Mouse (Mus musculus): ENCODE data around the gene Foxj1.
"Not testable (repeated sequence)": the region's sequence is repeated elsewhere in the genome, so short reads cannot be mapped to it uniquely, and the experiment has no call there.

Gene Foxj1

DNA sequence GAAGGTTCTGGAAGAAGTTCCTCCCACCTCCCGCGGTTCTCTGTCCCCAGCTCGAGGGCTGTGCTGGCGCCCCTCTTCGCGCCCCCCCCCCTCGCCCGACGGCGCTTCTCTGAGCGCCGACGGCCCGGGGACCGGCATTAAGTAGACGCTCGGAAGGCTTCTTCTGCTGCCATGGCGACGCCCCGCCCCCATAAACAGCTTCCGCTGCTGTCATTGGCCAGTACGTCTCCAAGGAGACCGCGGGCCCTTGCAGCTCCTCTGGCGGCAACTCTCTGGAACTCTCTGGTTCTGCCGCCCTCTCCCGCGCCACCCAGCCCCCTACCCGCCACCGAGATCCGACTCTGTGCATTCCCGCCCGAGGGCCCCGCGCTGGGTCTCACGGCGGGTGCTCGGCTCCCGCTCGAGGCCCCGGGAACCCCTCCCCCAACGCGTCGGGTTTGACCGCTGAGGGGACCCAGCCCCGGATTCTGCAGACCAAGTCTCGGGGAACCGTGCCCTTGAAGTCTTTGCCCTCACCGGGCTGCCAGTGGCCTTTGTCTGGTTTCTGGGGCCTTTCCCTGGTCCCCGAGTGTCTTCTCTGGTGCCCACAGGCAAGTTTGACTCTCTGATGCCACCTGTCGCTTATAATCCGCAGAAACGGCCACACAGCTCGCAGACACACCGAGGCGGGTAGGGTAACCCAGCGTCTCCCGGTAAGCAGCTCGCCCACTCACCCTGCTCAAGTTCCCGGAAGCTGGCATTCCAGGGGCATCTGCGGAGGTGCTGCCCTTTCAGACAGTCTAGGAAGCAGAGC lies at the start of gene Foxj1:
Gene Foxj1, minus strand, starts transcription at position 156 of the 793 bp plus-strand sequence.
- DNase-seq (ENCODE audit: low spot score) = peak; percentile 97

DNA sequence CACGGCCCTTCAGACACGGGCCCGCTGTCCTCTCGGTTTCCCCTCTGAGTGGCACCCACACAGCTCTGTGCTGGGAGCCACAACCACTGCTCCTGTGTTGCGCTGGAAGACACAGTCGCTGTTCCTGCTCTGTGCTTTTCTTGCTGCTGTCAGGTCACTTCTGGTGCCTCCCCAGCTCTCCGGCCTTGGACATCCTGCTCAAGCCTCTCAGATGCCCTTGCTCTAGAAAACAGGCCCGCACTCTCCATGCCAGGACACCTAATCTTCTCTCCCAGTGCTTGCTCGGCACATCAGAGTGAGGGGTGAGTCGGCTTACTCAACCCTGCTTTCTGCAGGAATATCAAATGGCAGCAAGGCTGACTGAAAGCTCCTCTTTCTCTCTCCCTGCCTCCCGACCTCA lies 49.0 kb upstream of the Foxj1 start:
- DNase-seq (ENCODE audit: low spot score) = no peak

DNA sequence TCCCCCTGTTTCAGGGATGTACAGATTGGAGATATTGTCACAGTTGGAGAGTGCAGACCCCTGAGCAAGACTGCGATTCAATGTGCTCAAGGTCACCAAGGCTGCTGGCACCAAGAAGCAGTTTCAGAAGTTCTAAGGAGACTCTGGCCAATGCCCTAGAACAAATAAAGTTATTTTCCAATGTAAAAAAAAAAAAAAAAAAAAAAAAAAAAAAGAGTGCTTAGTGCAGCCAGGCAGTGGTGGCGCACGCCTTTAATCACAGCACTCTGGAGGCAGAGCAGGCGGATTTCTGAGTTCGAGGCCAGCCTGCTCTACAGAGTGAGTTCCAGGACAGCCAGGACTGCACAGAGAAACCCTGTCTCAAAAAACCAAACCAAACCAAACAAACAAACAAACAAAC lies 47.9 kb upstream of the Foxj1 start:
- DNase-seq (ENCODE audit: low spot score) = not testable (repeated sequence)

DNA sequence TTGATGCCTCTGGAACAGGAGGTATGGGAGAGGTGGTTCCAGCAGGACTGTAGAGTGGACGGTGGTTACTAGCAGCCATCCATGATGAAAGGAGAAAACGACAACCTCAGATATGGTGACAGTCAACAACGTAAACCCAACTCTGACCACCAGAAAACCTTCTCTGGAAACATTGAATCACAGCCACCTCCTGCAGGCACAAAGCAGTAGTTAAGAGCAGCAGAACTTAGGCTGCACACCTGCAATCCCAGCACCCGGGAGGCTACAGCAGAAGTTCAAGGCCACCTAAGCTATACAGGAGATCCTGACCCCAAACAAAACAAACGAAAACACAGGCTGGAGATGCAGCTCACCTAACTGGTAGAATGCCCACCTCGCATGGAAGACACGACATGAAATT lies 45.6 kb upstream of the Foxj1 start:
- no peak for DNase-seq (ENCODE audit: low spot score)

DNA sequence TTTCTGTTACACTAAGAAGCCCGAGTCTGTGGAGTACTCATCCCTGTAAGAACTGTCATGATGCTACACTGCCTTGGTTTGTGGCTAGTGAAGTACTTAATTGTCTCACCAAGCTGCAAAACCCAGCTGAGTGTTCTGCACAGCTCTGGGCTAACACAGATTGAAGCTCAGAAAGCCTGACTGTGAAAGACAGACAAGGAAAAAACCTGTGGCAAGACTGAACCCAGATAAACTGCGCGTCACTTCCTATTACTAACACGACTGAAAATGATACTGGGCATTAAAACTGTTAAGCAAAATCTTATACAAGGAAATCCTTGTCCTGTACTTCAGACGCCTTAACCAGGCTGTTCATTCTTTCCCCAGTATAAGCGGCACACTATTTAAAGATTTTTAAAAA lies 44.3 kb upstream of the Foxj1 start:
- DNase-seq (ENCODE audit: low spot score) = no peak

DNA sequence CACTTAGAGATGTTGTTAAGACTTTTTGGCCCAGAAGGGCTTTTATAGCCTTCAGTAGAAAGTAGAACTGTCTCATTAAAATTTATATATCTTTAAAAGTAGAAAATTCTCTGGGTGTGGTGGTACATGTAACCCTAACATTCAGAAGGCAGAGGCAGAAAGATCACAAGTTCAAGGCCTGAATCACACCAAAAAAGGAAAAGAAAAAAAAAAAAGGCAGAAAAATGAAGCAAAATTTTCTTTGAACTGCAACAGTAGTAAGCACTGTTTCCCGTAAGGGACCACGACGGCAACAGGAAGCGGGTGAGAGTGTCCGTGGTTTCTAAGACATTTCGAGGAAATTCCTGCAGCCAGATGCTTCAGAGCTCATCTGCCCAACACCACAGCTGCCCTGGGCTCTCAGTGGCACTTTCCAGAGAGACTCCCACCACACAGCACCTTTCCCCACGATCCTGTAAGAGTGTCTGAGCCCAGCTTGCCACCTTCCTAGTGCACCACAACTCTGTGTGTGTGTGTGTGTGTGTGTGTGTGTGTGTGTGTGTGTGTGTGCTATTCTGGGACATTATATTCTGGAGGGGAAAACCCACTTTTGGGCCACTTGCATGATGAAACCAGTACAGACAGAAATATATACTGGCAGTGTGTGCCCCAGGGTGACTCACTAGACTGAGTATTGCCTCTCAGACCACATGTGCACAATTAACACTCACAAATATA lies 41.9 kb upstream of the Foxj1 start:
- no peak for DNase-seq (ENCODE audit: low spot score)

DNA sequence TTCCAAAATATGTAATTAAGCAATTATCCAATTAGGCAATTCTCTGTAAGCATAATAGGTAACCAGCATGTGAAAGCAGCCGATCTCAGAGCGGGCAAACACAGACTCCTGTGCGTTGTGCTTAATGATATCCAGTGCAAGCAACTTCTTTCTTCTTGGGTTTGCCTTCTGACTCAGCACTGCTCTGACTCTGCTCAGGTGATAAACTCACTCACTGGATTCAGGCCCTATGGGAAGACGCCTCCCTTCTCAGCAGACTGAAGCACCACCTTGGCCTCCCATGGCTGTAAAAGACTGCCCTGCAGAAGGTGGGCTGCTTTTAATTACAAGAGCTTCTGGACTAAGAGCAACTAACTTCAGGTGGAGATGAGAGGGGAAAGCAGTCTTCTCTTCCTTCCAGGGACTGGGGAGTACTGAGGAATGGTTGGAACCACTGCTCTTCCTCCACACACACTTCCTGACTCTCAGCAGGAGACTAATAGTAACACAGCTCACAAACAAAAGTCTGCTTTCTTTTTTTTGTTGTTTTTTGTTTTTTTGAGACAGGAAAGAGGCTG lies 36.8 kb upstream of the Foxj1 start:
- no peak for DNase-seq (ENCODE audit: low spot score)

DNA sequence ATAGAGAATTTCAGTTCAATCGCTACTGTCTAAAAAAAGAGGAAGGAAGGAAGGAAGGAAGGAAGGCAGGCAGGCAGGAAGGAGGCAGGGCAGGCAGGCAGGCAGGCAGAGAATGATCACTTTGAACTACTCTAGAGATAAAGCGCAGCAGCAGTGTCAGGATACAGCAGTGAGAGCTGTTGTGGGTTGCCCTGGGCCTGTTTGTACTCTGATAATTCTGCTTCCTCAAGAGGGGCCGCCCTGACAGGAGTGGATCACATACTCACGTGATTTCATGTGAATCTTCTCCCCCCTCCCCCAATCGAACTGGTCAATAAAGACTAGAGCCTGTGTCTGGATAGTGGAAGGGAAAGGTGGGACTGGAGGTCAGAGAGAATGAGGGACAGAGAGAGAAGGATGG lies 34.4 kb upstream of the Foxj1 start:
- no peak for DNase-seq (ENCODE audit: low spot score)

DNA sequence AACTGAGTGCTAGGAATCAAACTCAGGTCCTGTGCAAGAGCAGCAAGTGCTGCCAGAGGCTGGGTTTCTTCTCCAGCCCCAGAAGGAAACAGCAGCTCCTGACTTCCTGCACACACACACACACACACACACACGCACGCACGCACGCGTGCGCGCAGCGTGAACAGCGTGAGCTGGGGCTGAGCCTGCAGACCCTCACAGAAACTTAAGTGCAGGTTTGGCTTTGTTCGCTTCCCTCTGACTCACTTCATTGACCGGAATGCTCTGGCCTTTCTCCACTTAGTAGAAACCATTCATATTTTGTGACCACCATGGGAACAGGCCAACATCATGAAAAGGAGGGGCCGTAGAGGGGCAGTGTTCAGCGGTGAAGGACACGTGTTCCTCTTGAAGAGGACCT lies 33.9 kb upstream of the Foxj1 start:
- DNase-seq (ENCODE audit: low spot score) = no peak

DNA sequence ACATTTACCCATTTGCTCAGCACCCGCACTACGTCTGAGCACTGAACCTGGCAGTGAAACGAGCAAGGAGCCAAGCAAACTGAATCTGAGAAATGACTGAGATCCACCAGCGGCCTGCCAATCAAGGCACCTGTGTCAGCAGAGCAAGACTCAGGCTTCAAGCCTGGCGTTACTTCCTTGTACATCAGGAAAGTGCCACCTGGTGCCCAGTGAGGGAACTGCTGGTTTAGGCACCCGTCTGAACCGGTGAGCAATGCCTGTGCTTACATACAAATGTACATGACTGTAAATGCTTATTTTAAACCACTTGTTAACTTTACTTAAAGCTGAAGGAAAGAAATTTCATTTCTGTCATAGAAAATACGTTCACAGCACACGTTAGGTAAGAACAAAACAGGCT lies 32.9 kb upstream of the Foxj1 start:
- DNase-seq (ENCODE audit: low spot score) = peak; percentile 85

DNA sequence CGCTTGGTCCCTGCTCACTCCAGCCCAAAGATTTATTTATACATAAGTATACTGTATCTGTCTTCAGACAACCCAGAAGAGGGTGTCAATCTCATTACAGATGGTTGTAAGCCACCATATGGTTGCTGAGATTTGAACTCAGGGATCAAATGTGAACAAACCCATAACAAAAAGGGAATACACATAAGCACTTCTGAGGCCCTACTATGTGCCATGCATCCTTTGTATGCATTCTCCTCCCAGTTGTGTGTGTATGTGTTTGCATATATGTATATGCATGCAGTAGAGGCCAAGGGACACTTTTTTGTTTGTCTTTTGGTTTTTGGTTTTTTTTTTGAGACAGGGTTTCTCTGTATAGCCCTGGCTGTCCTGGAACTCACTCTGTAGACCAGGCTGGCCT lies 31.4 kb upstream of the Foxj1 start:
- no peak for DNase-seq (ENCODE audit: low spot score)

DNA sequence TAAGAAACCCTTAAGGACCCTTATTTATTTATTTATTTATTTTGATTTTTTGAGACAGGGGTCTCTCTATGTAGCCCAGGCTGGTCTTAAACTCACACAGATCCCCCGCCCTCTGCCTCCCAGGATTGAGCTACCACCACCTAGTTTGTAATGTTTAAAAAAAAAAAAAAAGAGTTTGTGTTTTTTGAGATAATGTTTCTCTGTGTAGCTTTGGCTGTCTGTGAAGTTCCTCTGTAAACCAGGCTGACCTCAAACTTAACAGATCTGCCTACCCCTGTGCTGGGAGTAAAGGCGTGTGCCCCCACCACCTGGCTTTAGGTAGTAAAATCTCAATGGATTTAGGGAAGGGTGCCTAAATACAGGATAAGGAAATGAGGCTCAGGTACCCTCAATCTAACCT lies 30.9 kb upstream of the Foxj1 start:
- DNase-seq (ENCODE audit: low spot score) = no peak

DNA sequence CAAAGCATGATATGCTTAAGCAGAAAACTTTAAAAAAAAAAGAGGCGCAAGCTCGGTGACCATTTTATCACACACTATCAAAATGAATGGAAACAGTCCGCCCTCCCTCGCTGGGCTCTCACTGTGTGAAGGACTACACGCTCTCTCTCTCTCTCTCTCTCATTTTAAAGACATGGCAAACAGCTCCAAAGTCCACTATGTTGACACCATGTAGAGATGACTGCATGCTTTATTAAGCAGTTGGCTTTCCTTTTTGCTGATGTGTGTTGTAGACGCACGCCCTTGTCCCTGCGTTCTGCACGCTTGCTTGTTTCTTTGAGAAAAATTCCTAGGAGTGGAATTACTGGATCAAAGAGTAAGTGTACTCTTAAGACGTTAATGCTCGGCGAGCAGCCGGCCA lies 30.2 kb upstream of the Foxj1 start:
- DNase-seq (ENCODE audit: low spot score) = no peak

DNA sequence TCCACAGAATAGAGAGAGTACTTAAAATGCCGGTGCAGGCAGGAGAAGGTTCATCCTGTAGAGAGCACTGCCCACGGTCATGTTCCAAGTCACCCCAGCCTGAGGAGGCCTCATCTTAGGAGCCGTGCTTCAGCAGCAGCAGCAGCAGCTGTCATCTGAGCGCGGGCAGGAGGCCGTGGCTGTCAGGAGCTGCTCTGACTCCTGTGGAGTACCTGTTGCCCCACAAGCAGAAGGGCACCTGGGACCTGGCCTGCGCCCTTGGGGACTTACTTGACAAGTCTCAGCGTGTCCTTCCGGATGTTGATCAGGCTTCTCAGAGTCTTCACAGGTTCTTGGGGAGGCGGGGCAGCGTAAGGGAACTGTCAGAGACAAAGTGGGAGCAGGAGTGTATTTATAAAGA lies 26.8 kb upstream of the Foxj1 start:
- DNase-seq (ENCODE audit: low spot score) = no peak

DNA sequence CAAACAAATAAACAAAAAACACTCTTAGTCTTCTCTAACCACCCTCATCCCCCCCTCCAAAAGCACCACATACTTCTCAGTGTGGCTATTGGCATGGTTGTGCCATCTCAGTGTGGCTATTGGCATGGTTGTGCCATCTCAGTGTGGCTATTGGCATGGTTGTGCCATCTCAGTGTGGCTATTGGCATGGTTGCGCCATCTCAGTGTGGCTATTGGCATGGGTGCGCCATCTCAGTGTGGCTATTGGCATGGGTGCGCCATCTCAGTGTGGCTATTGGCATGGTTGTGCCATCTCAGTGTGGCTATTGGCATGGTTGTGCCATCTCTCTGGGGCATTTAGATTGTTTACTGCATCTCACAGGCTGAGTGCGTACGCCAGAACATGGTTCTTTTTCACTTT lies 25.7 kb upstream of the Foxj1 start:
- not testable (repeated sequence) for DNase-seq (ENCODE audit: low spot score)

DNA sequence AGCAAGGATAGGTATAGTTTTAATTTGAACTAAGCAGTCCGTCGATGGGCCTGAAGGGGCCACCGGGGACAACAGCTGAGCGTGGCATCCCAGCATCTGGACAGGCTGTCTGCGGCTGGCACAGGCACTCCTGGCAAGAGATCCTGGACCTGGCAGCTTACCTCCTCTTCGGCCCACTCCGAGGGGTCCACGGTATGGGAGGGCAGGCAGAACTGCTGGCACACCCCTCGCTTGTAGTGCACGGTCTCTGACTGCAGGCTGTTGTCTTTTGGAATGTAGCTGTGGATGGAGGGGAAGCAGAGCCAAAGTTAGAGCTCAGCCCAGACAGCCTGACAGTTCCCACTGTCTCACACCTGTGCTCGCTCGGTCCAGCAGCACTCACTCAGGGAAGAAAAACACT lies 24.5 kb upstream of the Foxj1 start:
- no peak for DNase-seq (ENCODE audit: low spot score)

DNA sequence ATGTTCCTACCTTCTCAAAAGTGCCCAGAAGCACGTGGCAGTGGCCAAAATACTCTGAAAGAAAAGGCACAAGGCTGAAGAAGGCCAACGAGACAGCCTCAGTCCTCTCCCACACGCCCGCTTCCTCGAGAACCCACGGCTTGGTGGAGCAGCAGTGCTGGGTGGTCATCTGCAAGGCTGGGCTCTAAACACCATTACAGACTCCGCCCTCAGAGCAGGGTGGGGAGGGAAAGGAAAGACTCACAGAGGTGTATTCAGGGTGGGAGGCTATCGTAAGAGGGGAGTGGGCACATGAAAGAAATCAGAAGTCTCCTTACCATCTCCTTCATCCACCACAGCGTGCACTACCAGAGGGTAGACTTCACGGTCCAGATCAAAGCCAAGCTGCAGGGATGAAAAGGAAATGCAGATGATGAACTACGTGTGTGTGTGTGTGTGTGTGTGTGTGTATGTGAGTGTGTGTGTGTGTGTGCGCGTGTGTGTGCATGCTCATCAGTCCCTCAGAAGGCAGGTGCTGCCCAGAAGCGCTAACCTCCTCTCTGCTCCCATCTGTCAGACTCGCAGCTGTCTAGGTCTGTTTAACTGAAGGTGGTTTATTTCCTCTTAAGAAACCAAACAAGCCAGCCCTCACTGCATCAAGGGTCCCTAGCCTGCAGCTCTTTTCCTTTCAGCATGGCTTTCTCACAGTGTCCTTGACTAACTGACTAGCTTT lies 23.9 kb upstream of the Foxj1 start:
- DNase-seq (ENCODE audit: low spot score) = no peak

DNA sequence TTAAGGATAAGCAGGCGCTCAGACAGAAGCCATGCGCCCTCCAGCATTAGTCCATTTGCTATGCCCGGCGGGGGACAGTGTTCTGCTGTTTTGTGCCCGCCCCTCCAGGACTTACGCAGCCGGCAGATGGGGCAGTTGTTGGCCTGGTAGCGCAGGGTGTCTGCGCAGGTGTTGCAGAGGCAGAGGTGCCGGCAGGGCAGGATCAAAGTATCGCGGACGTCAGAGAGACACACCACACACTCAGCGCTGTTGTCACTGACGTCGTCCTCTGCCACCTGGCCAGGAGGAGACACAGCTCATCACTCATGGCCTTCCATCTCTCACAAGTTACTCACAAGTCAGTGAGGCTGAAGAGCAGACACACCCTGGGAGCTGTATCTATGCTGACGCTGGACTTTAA lies 19.3 kb upstream of the Foxj1 start:
- DNase-seq (ENCODE audit: low spot score) = no peak

DNA sequence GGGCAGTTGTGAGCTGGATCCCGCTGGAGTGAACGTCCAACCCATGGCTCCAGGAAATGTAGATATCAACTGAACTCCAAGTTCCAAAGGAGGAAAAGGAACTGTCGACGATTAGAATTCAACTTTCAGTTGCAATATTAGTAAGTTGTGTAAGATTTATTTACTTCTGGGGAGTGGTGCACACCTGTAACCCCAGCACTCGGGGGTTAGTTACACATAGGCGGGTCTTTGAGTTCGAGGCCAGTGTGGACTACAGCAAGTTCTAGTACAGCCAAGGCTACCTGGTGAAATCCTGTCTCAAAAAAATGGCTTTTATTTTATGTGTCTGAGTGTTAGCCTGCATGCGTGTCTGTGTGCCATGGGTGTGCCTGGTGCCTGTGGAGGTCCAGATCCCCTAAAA lies 18.3 kb upstream of the Foxj1 start:
- no peak for DNase-seq (ENCODE audit: low spot score)

DNA sequence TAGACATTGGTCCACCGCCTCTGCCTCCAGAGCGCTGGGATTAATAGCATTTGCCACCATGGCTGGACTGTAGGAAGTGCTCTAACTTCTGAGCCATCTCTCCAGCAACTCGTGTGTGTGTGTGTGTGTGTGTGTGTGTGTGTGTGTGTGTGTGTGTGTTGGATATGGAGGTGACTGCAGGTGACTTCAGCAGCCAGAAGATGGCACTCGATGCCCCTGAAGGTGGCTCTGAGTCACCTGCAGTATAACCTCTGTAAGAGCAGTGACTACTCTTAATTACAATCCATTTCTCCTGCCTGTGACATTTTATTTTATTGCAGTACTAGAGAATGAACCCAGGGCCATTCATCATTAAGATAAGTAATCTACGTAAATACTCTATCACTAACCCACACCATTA lies 16.1 kb upstream of the Foxj1 start:
- no peak for DNase-seq (ENCODE audit: low spot score)

DNA sequence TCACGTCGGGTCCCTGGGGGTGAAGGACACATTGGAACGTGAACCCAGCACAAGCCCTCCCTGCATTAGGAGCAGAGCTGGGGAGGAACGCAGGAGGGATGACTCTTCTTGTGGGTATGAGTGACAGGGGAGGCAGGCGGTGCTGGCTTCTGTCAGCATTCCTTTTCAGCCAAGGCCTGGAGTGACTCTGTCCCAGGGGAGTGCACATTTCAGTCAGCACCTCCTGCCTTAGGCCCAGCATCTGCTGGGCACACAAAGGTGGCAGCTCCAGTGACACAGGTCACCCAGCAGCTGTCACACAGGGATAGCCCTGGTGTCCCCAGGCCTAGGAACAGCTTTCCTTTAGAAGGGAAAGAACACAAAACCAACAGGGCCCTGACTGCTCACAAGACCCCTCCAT lies 12.8 kb upstream of the Foxj1 start:
- no peak for DNase-seq (ENCODE audit: low spot score)

DNA sequence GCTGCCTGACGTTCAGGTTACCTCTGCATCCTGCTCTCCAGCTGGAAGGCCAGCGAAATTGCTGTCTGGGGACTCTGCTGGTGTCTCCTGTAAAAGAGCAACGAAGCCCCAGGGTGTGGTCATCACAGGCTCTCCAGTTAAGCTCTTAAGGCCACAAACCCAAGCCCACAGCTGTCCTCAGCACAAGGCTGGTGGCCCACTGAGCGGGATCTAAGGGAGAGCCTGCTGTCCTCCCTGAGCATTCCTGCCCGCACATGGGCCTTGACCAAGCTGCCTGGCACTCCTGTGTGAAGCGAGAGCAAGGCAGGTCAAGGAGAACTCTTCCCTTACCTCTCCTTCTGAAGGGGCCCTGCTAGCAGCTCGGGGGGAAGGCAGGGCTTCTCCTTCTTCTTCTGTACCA lies 11.8 kb upstream of the Foxj1 start:
- DNase-seq (ENCODE audit: low spot score) = no peak
